Mouse (Mus musculus) 416B (cell line): ENCODE results near the gene Gm10697.
"Not testable (repeated sequence)": the region's sequence is repeated elsewhere in the genome, so short reads cannot be mapped to it uniquely, and the experiment has no call there.

ENCODE experiments used
- DNase-seq: peaks from one replicate; pipeline ENCODE4 v3.0.0; 2011; ENCODE audit warnings: low read depth

The Gm10697 gene

DNA sequence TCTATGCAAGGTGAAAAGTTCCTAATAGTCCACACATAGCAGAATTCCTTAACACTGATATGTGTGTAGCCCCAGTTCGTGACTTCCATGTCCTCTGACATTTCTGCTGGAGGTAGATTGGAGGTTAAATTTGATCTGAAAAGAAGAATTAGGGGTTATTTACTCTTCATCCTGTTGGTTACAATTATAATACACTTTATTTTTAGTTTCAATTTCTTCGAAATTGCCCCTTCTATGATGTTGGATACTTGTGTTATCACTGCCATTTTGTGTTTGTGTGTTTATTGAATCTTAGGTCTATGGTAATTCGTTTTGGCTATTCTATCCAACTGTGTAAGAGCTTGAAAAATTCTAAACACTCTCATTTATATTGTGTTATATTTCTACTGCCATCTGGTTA lies at the start of gene Gm10697:
Gene Gm10697, minus strand, starts transcription at position 101 of the 400 bp plus-strand sequence.
- DNase-seq, result not testable (repeated sequence)

DNA sequence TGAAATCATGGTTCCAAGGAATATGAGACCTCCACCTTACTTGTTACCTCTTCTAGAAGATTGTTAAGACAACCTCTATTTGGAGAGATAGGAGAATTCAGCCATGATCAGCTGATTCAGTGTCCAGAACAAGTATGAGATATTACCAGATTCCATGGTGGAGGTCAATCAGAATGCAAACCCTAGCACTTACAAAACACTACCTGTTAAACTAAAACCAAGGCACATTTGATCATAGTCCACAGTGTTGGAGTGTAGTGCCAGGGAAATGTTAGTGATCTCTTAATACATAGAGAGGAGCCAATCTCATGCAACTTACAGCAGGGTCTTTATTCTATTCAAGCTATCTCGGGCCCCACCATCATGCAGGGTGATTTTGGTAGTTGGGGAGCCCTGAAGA lies 42.6 kb upstream of the Gm10697 start:
- DNase-seq, result not testable (repeated sequence)

DNA sequence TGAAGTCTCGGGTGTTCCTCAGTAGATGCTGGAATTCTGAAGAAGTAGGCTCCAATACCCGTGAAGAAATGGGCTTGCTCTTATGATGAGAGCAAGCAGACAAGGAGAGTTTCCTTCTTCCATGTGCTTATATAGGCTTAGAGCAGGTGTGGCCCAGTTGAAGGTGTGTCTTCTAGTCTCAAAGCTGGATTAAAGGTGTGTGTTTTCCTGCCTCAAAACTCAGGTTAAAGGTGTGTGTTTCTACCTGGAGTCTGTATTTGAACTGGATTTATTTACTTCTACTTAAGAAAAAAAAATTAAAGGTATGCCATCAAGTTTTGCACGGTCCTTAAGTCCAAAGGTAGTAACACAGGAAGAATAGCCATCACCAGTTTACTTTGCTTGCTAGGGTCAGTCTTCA lies 17.7 kb downstream of the Gm10697 start, which contains the start of gene Gm9125:
Gene Gm9125, minus strand, starts transcription at position 101 of the 400 bp plus-strand sequence.
- DNase-seq, result not testable (repeated sequence)

DNA sequence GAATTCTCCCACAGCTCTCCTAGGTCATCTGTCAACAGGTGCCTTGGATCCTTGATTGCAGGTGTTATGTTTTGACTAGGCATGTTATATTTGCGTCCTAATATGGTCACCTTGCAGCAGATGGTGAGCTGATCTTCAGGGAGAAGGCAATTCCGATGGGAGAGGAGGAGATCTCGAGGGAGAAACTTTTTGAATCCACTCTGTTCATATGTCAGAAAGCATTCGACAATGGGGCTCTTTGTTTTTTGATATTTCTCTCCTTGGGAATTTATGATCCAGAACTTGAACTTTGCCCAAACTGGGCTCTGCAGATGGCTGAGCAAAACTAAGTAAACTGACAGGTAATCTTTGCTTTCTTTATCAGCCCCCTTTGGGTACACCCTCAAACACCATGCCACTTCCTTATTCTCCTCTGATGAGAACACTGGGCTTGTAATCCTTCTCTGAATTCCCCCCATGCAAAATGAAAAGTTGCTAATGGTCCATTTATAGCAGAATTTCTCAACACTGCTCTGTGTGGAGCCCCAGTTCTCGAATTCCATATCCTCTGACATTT lies 22.8 kb downstream of the Gm10697 start:
- DNase-seq, result not testable (repeated sequence)

DNA sequence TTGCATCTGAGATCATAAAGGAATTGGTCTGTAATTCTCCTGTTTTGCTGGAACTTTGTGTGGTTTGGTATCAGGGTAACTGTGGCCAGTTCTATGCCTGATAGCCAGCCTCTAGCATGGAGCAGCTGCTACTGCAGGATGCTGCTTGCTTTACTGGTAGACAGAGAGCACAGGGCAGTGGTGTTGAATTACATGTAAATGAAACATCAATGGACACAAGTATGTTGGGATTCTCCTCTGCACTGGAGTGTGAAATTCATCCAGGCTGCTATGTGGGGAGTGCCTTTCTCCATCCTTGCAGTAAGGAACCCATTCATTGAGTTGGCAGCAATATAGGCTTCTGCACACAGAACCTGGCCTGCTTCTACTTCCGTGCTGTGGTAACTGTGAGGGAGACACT lies 34.2 kb downstream of the Gm10697 start:
- DNase-seq, result not testable (repeated sequence)

DNA sequence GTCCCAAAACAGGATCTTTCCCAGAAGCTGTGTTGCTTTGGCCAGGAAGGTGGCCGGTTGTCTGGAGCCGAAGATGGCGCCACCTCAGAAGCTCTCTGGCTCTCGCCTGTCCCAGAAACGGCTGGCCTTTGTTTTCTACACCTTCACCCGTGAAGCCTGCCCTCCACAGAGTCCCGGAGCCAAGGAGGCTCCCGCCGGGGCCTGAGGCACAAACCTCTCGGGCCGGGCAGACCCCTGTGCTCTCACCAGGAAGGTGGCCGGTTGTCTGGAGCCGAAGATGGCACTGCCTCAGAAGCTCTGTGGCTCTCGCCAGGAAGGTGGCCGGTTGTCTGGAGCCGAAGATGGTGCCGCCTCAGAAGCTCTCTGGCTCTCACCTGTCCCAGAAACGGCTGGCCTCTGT lies 38.0 kb downstream of the Gm10697 start:
- not testable (repeated sequence) for DNase-seq
